Mouse (Mus musculus) kidney, adult 2 months (tissue): ENCODE measurements around the gene Rnf187. TPM values are rescaled to one million over a fixed set of nuclear protein-coding genes. Genes with fewer than 3 reads are reported as not detected.

ENCODE experiments used
- DNase-seq: peaks from one replicate; pipeline ENCODE4 v3.0.0; 2021
- H3K27ac ChIP-seq: fragments of 200-500 bp; 2 replicates; pipeline ENCODE4 v1.5.1; 2012; ENCODE audit warnings: low read depth, low read length, control low read depth, inconsistent platforms; ENCODE audit not compliant: insufficient read depth
- H3K27me3 ChIP-seq: fragments of 200-500 bp; replicated peaks from 2 replicates; pipeline ENCODE4 v1.6.1; 2012; ENCODE audit warnings: mild to moderate bottlenecking, moderate library complexity, low read length, inconsistent platforms; ENCODE audit not compliant: control insufficient read depth, insufficient read depth
- H3K36me3 ChIP-seq: fragments of 200-500 bp; 2 replicates; pipeline ENCODE4 v1.6.1; 2012; ENCODE audit warnings: mild to moderate bottlenecking, moderate library complexity, low read length, inconsistent platforms; ENCODE audit not compliant: control insufficient read depth, insufficient read depth
- H3K4me1 ChIP-seq: fragments of 200-500 bp; 2 replicates; pipeline ENCODE4 v1.6.1; 2011; ENCODE audit warnings: low read length; ENCODE audit not compliant: control insufficient read depth, insufficient read depth
- H3K4me3 ChIP-seq: fragments of 200-500 bp; 2 replicates; pipeline ENCODE4 v1.5.1; 2011; ENCODE audit warnings: mild to moderate bottlenecking, low read depth, low read length, control low read depth; ENCODE audit not compliant: insufficient read depth
- CTCF ChIP-seq: fragments of 200-500 bp; conservative IDR thresholded peaks from 2 replicates; pipeline ENCODE4 v1.5.1; 2011; ENCODE audit warnings: low read depth, mild to moderate bottlenecking, control low read depth, low read length, moderate library complexity, mixed read lengths; ENCODE audit not compliant: insufficient read depth, insufficient read length
- POLR2A ChIP-seq: fragments of 200-500 bp; IDR thresholded peaks from one replicate; pipeline ENCODE4 v1.6.1; 2011; ENCODE audit warnings: low read depth, low read length, control low read depth
- WGBS: fragments of 180-500 bp; shearing (Covaris S2); methylation state at CpG from one replicate; pipeline ENCODE4 v1.1.7; 2018; 5-methylcytosine and 5-hydroxymethylcytosine counted together
- polyA plus RNA-seq: library from polyadenylated mRNA; depleted of rRNA; stranded (reverse); fragments of >200 nt; gene quantifications from 2 replicates; pipeline ENCODE4 v1.2.3, GENCODE M21; 2012

Rnf187 gene
- polyA plus RNA-seq, 1 experiment, result 251 TPM

DNA sequence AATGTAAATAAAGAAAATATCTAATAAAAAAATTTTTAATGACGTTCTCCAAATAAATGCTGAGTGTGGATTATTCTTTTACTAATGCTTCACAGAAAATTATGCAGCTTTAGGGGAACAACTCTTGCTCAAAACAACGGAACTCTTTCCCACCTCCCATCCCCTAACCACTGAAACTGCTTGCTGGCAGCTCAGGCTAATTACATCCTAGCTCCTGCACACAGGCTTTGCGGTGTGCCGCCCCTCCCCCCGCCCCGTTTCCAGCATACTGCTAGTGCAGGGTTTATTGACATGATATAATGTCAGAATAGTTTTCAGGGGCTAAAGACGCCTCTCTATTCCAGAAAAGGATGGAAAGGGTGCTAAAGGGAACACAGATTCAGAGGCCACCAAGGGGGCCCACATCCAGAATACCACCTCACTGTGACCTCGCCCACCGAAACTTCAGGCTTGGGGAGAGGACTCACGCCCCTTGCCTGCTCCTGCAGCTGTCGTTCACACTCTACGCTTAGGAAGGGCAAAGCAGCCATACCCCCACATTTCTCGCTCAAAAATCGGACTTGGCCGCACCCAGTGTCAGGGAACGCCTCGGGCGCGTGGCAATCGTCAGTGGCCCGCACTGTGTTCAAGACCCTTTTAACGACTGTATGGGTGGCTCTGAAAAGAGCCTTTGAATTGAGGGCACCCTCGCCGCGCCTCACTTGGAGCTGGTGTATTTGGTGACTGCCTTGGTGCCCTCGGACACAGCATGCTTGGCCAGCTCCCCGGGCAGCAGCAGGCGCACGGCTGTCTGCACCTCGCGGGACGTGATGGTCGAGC lies 14.8 kb upstream of the Rnf187 start:
- WGBS, result 2% methylated on average over 33 of the region's 33 CpGs
- Histone ChIP-seq H3K27ac (no peak overlapping the region), H3K27me3 (no peaks in the 10 kb centered on the region; the same call in 1 of the 2 replicates), H3K4me3 (peak overlapping the region; percentile 57), H3K4me1 (peaks cover 7% of the 10 kb centered on the region; the same call in 1 of the 2 replicates), H3K36me3 (no peaks in the 10 kb centered on the region)
- no peak for DNase-seq
- TF ChIP-seq CTCF (no peak), POLR2A (no peak)

DNA sequence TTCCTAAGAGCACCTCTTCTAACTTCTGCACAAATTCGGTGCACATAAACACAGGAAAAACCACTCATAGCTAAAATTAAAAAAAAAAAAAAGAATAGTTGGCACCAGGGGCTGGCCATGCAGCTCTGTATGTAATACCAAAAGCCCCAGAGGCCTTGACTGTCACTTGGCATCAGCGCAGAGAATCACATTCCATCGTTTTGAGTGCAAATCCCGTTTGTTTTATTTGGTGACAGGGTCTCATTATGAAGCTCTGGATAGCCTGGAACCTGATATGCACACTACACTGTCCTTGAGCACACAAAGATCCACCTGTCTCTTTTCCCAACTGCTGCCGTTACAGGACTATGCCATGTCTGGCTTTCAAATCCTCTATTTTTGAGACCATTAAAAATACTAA lies 12.5 kb upstream of the Rnf187 start:
- Histone ChIP-seq H3K4me1 (peaks cover 12% of the 10 kb centered on the region; the same call in 1 of the 2 replicates), H3K27ac (no peak overlapping the region), H3K4me3 (no peak overlapping the region), H3K36me3 (no peaks in the 10 kb centered on the region), H3K27me3 (no peaks in the 10 kb centered on the region; the same call in 1 of the 2 replicates)
- WGBS, result 83% methylated on average over 5 of the region's 5 CpGs
- TF ChIP-seq CTCF, result no peak
- TF ChIP-seq POLR2A, result no peak
- no peak for DNase-seq

DNA sequence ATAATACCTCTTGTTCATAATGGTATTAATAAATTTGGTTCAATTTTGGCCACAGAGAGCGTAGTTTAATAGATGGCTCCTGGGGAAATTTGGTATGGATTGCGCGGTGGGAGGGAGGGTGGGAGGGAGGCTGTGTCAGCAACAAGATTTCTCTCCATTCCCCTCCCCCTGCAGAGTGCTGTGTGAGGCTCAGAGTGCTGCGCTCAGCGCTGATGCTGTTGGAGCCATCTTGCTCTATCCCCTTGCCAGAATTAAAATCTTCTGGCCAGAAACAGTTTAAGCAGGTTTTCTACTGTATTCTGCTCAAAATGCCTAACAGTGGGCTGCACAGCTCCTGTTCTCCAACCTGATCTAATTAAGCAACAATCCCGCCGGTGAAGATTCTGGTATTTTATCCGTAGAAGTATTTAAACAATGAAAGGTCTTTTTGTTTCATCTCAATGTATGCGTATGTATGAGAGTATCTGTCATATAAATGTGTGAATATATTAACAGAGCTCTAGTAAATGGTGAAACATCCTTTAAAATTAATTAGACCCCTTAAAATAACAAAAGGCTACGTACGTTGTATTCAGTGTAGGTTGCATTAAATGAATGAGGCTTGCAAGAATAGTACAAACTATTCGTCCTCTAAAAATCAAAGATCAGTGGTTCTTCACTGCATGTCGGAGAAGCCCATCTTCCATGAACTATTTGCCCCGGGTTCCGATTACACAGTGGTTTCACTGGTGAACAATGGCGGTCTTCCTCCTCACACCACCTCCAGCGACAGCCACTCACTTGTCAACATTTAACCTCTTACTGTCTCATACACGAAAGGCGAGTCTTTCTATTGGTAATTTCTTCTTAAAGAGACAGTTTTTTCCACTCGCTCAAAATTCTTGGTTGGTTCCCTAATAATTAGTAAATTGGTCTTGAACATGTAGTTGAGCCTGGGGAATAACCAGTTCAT lies 11.0 kb upstream of the Rnf187 start:
- no peaks in the 10 kb centered on the region for H3K36me3 ChIP-seq
- no peaks in the 10 kb centered on the region; the same call in 1 of the 2 replicates for H3K27me3 ChIP-seq
- peaks cover 8% of the 10 kb centered on the region; the same call in 1 of the 2 replicates for H3K4me1 ChIP-seq
- no peak for DNase-seq
- no peak overlapping the region for H3K4me3 ChIP-seq
- 37% methylated on average over 20 of the region's 20 CpGs for WGBS
- no peak for TF ChIP-seq CTCF
- TF ChIP-seq POLR2A, result no peak
- H3K27ac ChIP-seq, result no peak overlapping the region

DNA sequence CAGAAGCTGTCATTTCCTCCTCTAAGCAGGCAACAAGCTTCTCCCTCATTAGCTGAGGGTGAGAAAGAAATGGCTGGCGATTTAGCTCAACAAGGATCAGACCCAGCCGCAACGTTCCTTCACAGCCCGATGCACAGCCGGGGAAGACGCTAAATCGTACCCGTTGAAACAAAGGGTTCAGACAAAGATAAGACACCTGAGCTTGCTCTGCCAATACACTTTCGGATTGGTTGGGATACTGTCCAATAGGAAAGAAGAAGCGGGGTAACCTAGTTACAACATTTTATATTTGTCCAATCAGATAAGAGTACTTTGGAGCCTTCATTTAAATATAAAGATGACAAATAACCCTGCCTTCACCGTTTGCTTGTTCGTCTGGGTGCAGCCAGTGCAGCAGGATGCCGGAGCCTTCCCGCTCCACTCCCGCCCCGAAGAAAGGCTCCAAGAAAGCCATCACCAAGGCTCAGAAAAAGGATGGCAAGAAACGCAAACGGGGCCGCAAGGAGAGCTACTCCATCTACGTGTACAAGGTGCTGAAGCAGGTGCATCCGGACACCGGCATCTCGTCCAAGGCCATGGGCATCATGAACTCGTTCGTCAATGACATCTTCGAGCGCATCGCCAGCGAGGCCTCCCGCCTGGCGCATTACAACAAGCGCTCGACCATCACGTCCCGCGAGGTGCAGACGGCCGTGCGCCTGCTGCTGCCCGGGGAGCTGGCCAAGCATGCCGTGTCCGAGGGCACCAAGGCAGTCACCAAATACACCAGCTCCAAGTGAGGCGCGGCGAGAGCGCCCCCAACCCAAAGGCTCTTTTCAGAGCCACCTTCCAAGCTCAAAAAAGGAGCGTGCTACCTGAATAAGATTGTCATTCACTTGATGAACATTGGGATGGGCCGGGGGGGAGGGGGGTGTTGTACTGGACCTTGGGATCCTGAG lies 10.1 kb upstream of the Rnf187 start, which contains the start of gene Hist3h2ba:
Gene Hist3h2ba (plus strand): TSS at position 379 of the 938 bp plus-strand sequence.
- TF ChIP-seq CTCF, result no peak
- TF ChIP-seq POLR2A, result peak; percentile 15
- Histone ChIP-seq H3K27ac (no peak within 1 kb of the TSS), H3K4me1 (peaks cover 8% of the 10 kb centered on the region; the same call in 1 of the 2 replicates), H3K4me3 (peak within 1 kb of the TSS; percentile 63), H3K36me3 (no peaks in the 10 kb centered on the region), H3K27me3 (no peaks in the 10 kb centered on the region; the same call in 1 of the 2 replicates)
- DNase-seq, result peak; percentile 84
- under 1% methylated on average over 48 of the region's 48 CpGs for WGBS

DNA sequence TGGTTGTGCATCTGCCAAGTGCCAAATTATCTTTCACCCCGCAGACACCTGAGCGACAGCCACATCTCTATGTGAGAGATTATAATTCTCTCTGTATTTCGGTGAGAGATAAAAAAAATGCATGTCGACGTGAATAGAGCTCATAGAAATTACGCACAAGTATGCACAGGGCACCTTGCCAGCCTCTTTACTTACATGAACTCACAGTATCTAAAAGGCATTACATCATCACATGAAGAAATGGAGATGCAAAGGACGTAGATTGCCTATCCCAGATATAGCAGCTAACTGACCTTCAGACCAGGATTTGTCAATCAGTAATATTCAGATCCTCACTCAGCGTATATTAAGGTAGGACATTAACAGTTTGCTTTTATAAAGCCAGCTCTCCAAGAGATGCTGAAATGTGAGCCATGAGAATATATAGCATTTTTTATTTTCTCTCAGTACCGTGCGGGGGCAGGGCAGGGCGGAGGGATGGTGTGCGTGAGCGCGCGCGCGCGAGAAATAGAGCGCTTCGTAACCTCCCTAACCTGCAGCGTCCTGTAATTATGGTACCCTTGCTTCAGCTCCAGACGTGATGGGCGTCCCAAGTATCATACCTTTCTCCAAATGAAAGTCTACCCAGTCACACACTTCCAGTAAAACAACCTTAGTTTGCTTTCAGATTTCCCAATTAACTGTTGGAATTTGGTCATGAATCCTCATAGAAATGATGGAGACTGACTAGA lies 9.2 kb upstream of the Rnf187 start:
- Histone ChIP-seq H3K27me3 (no peaks in the 10 kb centered on the region; the same call in 1 of the 2 replicates), H3K4me1 (peaks cover 5% of the 10 kb centered on the region; the same call in 1 of the 2 replicates), H3K27ac (no peak overlapping the region), H3K4me3 (peak overlapping the region; percentile 63), H3K36me3 (no peaks in the 10 kb centered on the region)
- DNase-seq, result no peak
- 16% methylated on average over 23 of the region's 23 CpGs for WGBS
- TF ChIP-seq POLR2A (no peak), CTCF (no peak)
